Mouse (Mus musculus): ENCODE results near the gene Cnn1.

DNA sequence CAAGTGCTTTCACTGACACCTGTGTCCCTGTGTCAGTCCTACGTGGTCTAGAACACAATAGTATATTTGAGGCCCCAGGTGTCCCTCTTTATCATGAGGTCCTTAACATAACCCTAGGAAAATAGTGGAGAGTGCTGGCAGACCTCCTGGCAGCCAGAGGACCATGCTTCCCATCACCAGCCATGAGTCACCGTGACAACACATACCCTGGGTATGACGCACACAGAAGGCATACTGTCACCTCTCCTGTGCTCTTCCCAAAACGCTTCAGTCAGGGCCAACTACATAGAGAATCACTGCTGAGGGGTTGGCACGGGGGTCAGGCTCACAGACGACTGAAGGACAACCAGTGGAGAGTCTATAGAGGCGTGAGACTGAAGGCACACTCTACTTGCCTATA, 9.0 kb upstream of the Cnn1 start:
- no peak for TF ChIP-seq CTCF (IDR thresholded peaks at IDR 0.05)
- no peak for TF ChIP-seq EP300 (IDR thresholded peaks at IDR 0.05)
